Comparison of ENCODE assay signal across 8 mouse cellular contexts in genomic region chr2:60124648-60125048, GRCm38 (mm10).
A peak's percentile ranks its signal among the peaks of the same experiment; 100 is the strongest.
DNase-seq lines count a peak whose midpoint lies in the region; ATAC-seq and TF ChIP-seq lines count a peak whose summit lies in the region.

No protein-coding gene starts in this region.

- no peak for TF ChIP-seq CTCF in E14TG2a.4 (conservative IDR thresholded peaks at IDR 0.05; ENCODE audit: low read length)
- TF ChIP-seq CTCF in bone marrow macrophage, adult 2 months (IDR thresholded peaks at IDR 0.05; ENCODE audit: low read depth, low read length): no peak

- H3K9ac ChIP-seq in forebrain, embryonic 15.5 days (replicated peaks): peak overlapping the region; percentile 99

- WGBS in forebrain, embryonic 15.5 days: under 1% methylated on average over 26 of the region's 47 CpGs

- peak; percentile 73; the same call in 1 of the 2 replicates for ATAC-seq in forebrain, embryonic 15.5 days (replicated peaks)

- H3K9me3 ChIP-seq in E14TG2a.4 (ENCODE audit: low read length): no peaks in the 10 kb centered on the region
- no peaks in the 10 kb centered on the region for H3K9me3 ChIP-seq in forebrain, embryonic 15.5 days

- DNase-seq in heart, postnatal 4 days: peak; percentile 70
- peak; percentile 44 to 65 for DNase-seq in layer of hippocampus, postnatal 14 days (ENCODE audit: low spot score in 2 of 2)
- peak; percentile 69 for DNase-seq in lung, postnatal 10 days
- DNase-seq in ovary, postnatal 14 days (ENCODE audit: low spot score): peak; percentile 52
- peak; percentile 61 for DNase-seq in thymus, postnatal 25 days

- peaks cover 7% of the 10 kb centered on the region; the same call in 1 of the 2 replicates for H3K27me3 ChIP-seq in E14TG2a.4 (ENCODE audit: insufficient read depth, low read length)
- H3K27me3 ChIP-seq in forebrain, embryonic 15.5 days: no peaks in the 10 kb centered on the region

- no peak for TF ChIP-seq POLR2A in bone marrow macrophage, adult 2 months (IDR thresholded peaks at IDR 0.05; ENCODE audit: borderline replicate concordance, low read depth, low read length)

- peak overlapping the region; percentile 95 for H3K27ac ChIP-seq in bone marrow macrophage, adult 2 months (ENCODE audit: insufficient read depth, low read depth, low read length)
- H3K27ac ChIP-seq in forebrain, embryonic 15.5 days (replicated peaks): peak overlapping the region; percentile 99

- H3K4me3 ChIP-seq in E14TG2a.4 (replicated peaks; ENCODE audit: low read length): peak overlapping the region; percentile 91
- peak overlapping the region; percentile 80 for H3K4me3 ChIP-seq in bone marrow macrophage, adult 2 months (ENCODE audit: insufficient read depth, low read length)
- peak overlapping the region; percentile 97 for H3K4me3 ChIP-seq in forebrain, embryonic 15.5 days

- H3K36me3 ChIP-seq in E14TG2a.4 (ENCODE audit: insufficient read depth, low read length): no peaks in the 10 kb centered on the region
- H3K36me3 ChIP-seq in forebrain, embryonic 15.5 days: no peaks in the 10 kb centered on the region

- H3K4me1 ChIP-seq in E14TG2a.4 (replicated peaks; ENCODE audit: low read depth, low read length): peaks cover 35% of the 10 kb centered on the region
- H3K4me1 ChIP-seq in bone marrow macrophage, adult 2 months (ENCODE audit: control insufficient read depth, insufficient read depth, low read length): peaks cover 15% of the 10 kb centered on the region
- peaks cover 43% of the 10 kb centered on the region for H3K4me1 ChIP-seq in forebrain, embryonic 15.5 days

- peak overlapping the region; percentile 50 for H3K4me2 ChIP-seq in forebrain, embryonic 15.5 days (replicated peaks)

Comparison
In these comparisons a context has a peak if more than half of its experiments do, and no peak if none do; other contexts are left out.
1. Peak in every context shown above with its lines: DNase-seq, ATAC-seq, H3K4me3 ChIP-seq and H3K27ac ChIP-seq.